Mouse (Mus musculus): ENCODE results near the gene Fkbp14.

GRCm38 (mm10) chr6:54606241-54606640 is 9.1 kb upstream of the Fkbp14 start:
- TF ChIP-seq CTCF (IDR thresholded peaks at IDR 0.05; ENCODE audit: low read depth, low read length) (no peak), POLR2A (IDR thresholded peaks at IDR 0.05; ENCODE audit: extremely low read depth, insufficient read depth, low read length) (no peak)

Measured in liver, adult 2 months (tissue).